Comparison of ENCODE assay signal across 8 mouse cellular contexts in the genomic region with DNA sequence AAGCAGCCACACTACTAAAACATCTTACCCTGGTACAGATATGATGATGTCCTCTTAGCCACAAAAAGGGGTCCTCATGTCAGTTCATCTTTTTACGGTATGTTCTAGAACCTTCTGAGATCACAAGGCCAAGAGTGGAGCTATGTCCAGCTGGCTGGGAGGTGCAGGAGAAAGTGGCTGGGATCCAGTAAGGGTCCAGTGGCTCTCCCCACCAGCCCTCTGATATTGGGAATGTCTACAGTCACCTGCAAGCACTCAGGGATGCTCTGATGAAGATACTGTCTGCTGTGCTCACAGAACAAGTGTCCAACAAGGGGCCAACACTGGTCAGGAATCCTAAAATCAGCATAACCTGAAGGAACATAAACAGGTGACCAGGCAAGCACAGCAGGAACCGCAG. TPM values are rescaled to one million over a fixed set of nuclear protein-coding genes. Genes with fewer than 3 reads are reported as not detected.
DNase-seq lines count a peak whose midpoint lies in the region; ATAC-seq and TF ChIP-seq lines count a peak whose summit lies in the region.

Gene Tollip (minus strand): TSS at position 101 of the 400 bp plus-strand sequence.

- TF ChIP-seq EP300 in MEL (IDR thresholded peaks at IDR 0.05; ENCODE audit: low read depth in 1 of 2, low read length in 2 of 2): no peak
- no peak for TF ChIP-seq EP300 in liver, embryonic 14.5 days (IDR thresholded peaks at IDR 0.05; ENCODE audit: low read depth)

- no peaks in the 10 kb centered on the region for H3K36me3 ChIP-seq in MEL (ENCODE audit: control insufficient read depth in 1 of 2, insufficient read depth in 2 of 2, low read length in 2 of 2)
- no peaks in the 10 kb centered on the region for H3K36me3 ChIP-seq in forebrain, embryonic 16.5 days (ENCODE audit: control insufficient read depth, insufficient read depth)
- H3K36me3 ChIP-seq in hindbrain, embryonic 13.5 days: no peaks in the 10 kb centered on the region
- no peaks in the 10 kb centered on the region for H3K36me3 ChIP-seq in liver, embryonic 14.5 days (replicated peaks; ENCODE audit: control insufficient read depth, insufficient read depth, low read depth)

- WGBS in forebrain, embryonic 16.5 days: 92% methylated on average over 2 of the region's 2 CpGs
- 94% methylated on average over 2 of the region's 2 CpGs for WGBS in hindbrain, embryonic 13.5 days
- WGBS in liver, embryonic 14.5 days (ENCODE audit: insufficient replicate concordance): 69% methylated on average over 2 of the region's 2 CpGs

- no peak for TF ChIP-seq POLR2A in MEL (IDR thresholded peaks at IDR 0.05; ENCODE audit: control insufficient read depth in 1 of 2, insufficient read depth in 1 of 2, low read depth in 1 of 2, low read length in 2 of 2, poor library complexity in 1 of 2)

- H3K4me1 ChIP-seq in MEL (ENCODE audit: control insufficient read depth in 1 of 2, insufficient read depth in 2 of 2, low read length in 2 of 2): no peaks in the 10 kb centered on the region
- no peaks in the 10 kb centered on the region for H3K4me1 ChIP-seq in forebrain, embryonic 16.5 days (replicated peaks; ENCODE audit: control insufficient read depth, insufficient read depth, low read length)
- H3K4me1 ChIP-seq in hindbrain, embryonic 13.5 days (replicated peaks): peaks cover under 1% of the 10 kb centered on the region; the same call in 1 of the 2 replicates
- H3K4me1 ChIP-seq in liver, embryonic 14.5 days (replicated peaks; ENCODE audit: control insufficient read depth in 2 of 2, insufficient read depth in 2 of 2, low read length in 1 of 2): no peaks in the 10 kb centered on the region

- DNase-seq in adrenal gland, adult 18-20 months (ENCODE audit: low spot score in 2 of 2): no peak
- no peak for DNase-seq in adrenal gland, adult (ENCODE audit: inconsistent age in 2 of 2, low spot score in 1 of 2)
- DNase-seq in MEL (ENCODE audit: low read depth, low spot score): no peak
- no peak for DNase-seq in liver, embryonic 14.5 days (ENCODE audit: low read depth in 3 of 3, low spot score in 3 of 3)
- DNase-seq in ovary, postnatal 14 days (ENCODE audit: low spot score): no peak
- DNase-seq in cerebellum, postnatal 10 days: no peak

- H3K27me3 ChIP-seq in MEL (ENCODE audit: control insufficient read depth in 1 of 2, insufficient read depth in 2 of 2, low read length in 2 of 2): peaks cover 4 to 16% of the 10 kb centered on the region in 2 experiments; a peak in 3 of 4 replicates
- no peaks in the 10 kb centered on the region for H3K27me3 ChIP-seq in forebrain, embryonic 16.5 days (replicated peaks; ENCODE audit: control insufficient read depth, insufficient read depth, low read length)
- H3K27me3 ChIP-seq in hindbrain, embryonic 13.5 days: no peaks in the 10 kb centered on the region
- peaks cover under 1% of the 10 kb centered on the region; the same call in 1 of the 2 replicates for H3K27me3 ChIP-seq in liver, embryonic 14.5 days (ENCODE audit: control insufficient read depth, insufficient read depth, low read length)

- no peak within 1 kb of the TSS for H3K27ac ChIP-seq in MEL (ENCODE audit: control insufficient read depth, low read depth, low read length)
- H3K27ac ChIP-seq in forebrain, embryonic 16.5 days (ENCODE audit: low read length): no peak within 1 kb of the TSS
- no peak within 1 kb of the TSS for H3K27ac ChIP-seq in hindbrain, embryonic 13.5 days
- H3K27ac ChIP-seq in liver, embryonic 14.5 days: no peak within 1 kb of the TSS

- no peak for ATAC-seq in forebrain, embryonic 16.5 days
- ATAC-seq in hindbrain, embryonic 13.5 days (ENCODE audit: low FRiP score): no peak
- no peak for ATAC-seq in liver, embryonic 14.5 days (ENCODE audit: insufficient read depth)

- no peak within 1 kb of the TSS for H3K4me2 ChIP-seq in forebrain, embryonic 16.5 days (ENCODE audit: low read length)
- H3K4me2 ChIP-seq in hindbrain, embryonic 13.5 days: no peak within 1 kb of the TSS
- no peak within 1 kb of the TSS for H3K4me2 ChIP-seq in liver, embryonic 14.5 days (ENCODE audit: low read depth)

- no peak within 1 kb of the TSS for H3K9ac ChIP-seq in MEL (ENCODE audit: control insufficient read depth, low read depth, low read length, poor library complexity, severe bottlenecking)
- H3K9ac ChIP-seq in forebrain, embryonic 16.5 days (replicated peaks; ENCODE audit: low read depth, low read length): no peak within 1 kb of the TSS
- no peak within 1 kb of the TSS for H3K9ac ChIP-seq in hindbrain, embryonic 13.5 days
- no peak within 1 kb of the TSS for H3K9ac ChIP-seq in liver, embryonic 14.5 days (replicated peaks)

- no peaks in the 10 kb centered on the region for H3K79me2 ChIP-seq in MEL (ENCODE audit: control insufficient read depth, insufficient read depth, low read length, poor library complexity)

- TF ChIP-seq RAD21 in MEL (IDR thresholded peaks at IDR 0.05; ENCODE audit: low read depth, low read length): no peak

- no peak within 1 kb of the TSS for H3K4me3 ChIP-seq in MEL (ENCODE audit: control insufficient read depth in 1 of 2, insufficient read depth in 1 of 2, low read depth in 2 of 2, low read length in 2 of 2)
- no peak within 1 kb of the TSS for H3K4me3 ChIP-seq in forebrain, embryonic 16.5 days (replicated peaks; ENCODE audit: low read length)
- no peak within 1 kb of the TSS for H3K4me3 ChIP-seq in hindbrain, embryonic 13.5 days
- H3K4me3 ChIP-seq in liver, embryonic 14.5 days (ENCODE audit: insufficient read depth in 1 of 2, low read depth in 2 of 2, low read length in 2 of 2): no peak within 1 kb of the TSS

- H3K9me3 ChIP-seq in MEL (replicated peaks; ENCODE audit: insufficient read depth, low read length): no peaks in the 10 kb centered on the region
- no peaks in the 10 kb centered on the region for H3K9me3 ChIP-seq in forebrain, embryonic 16.5 days (ENCODE audit: control insufficient read depth, low read length)
- no peaks in the 10 kb centered on the region for H3K9me3 ChIP-seq in hindbrain, embryonic 13.5 days
- no peaks in the 10 kb centered on the region for H3K9me3 ChIP-seq in liver, embryonic 14.5 days (ENCODE audit: control insufficient read depth, low read length)

- TF ChIP-seq CTCF in MEL (IDR thresholded peaks at IDR 0.05 in 2 of 3, conservative IDR thresholded peaks at IDR 0.05 in 1 of 3; ENCODE audit: control insufficient read depth in 1 of 3, insufficient read depth in 1 of 3, low read depth in 2 of 3, low read length in 3 of 3, poor library complexity in 1 of 3, severe bottlenecking in 1 of 3): no peak
- TF ChIP-seq CTCF in liver, embryonic 14.5 days (IDR thresholded peaks at IDR 0.05; ENCODE audit: low read depth): no peak

TF ChIP-seq in MEL, 35 proteins besides CTCF, POLR2A, EP300 and RAD21:
- no peak for TF ChIP-seq NELFE (IDR thresholded peaks at IDR 0.05; ENCODE audit: low read depth, low read length)
- no peak for TF ChIP-seq E2F4 (IDR thresholded peaks at IDR 0.05; ENCODE audit: borderline replicate concordance, low read depth, low read length)
- TF ChIP-seq UBTF (IDR thresholded peaks at IDR 0.05; ENCODE audit: borderline replicate concordance, insufficient read depth, low read depth, low read length): no peak
- no peak for TF ChIP-seq ELF1 (IDR thresholded peaks at IDR 0.05; ENCODE audit: low read depth, low read length)
- TF ChIP-seq MEF2A (IDR thresholded peaks at IDR 0.05; ENCODE audit: extremely low read depth, insufficient replicate concordance, low read depth, low read length, poor library complexity, severe bottlenecking): no peak
- no peak for TF ChIP-seq JUND (IDR thresholded peaks at IDR 0.05; ENCODE audit: low read depth, low read length)
- no peak for TF ChIP-seq MYC (IDR thresholded peaks at IDR 0.05; ENCODE audit: low read depth, low read length)
- no peak for TF ChIP-seq CHD2 (IDR thresholded peaks at IDR 0.05; ENCODE audit: low read length)
- TF ChIP-seq MAX (IDR thresholded peaks at IDR 0.05; ENCODE audit: low read length): no peak
- TF ChIP-seq MAFK (IDR thresholded peaks at IDR 0.05; ENCODE audit: borderline replicate concordance, low read depth, low read length): no peak
- no peak for TF ChIP-seq BHLHE40 (IDR thresholded peaks at IDR 0.05; ENCODE audit: borderline replicate concordance, low read depth, low read length)
- no peak for TF ChIP-seq USF1 (IDR thresholded peaks at IDR 0.05; ENCODE audit: low read depth, low read length)

RNA-seq across cellular contexts. Expression of gene Tollip, which starts in this region (rescaled TPM):
- 10 to 100 TPM; 57.0 to 57.8 TPM for total RNA-seq in adrenal gland, adult 18-20 months (2021)
- 33.3 and 35.6 TPM in 2 replicates for total RNA-seq in MEL (2012; rRNA removed)
- 10 to 100 TPM; 53.4 to 63.8 TPM for polyA plus RNA-seq in MEL (2012; ENCODE audit: insufficient read depth in 1 of 2, insufficient read length in 2 of 2, low read depth in 1 of 2, low replicate concordance in 2 of 2, missing spikeins in 1 of 2)
- polyA plus RNA-seq in forebrain, embryonic 16.5 days (2015; fragmentation: Nextera tagmentation; extraction: Ambion mirVana): 96.0 and 101 TPM in 2 replicates
- 70.1 and 72.9 TPM in 2 replicates for polyA plus RNA-seq in hindbrain, embryonic 13.5 days (2015; fragmentation: Nextera tagmentation; extraction: Ambion mirVana)
- polyA plus RNA-seq in liver, embryonic 14.5 days (2012; rRNA removed): 13.5 and 15.3 TPM in 2 replicates
- 18.0 and 19.7 TPM in 2 replicates for polyA plus RNA-seq in liver, embryonic 14.5 days (2014; fragmentation: Nextera tagmentation; extraction: Ambion mirVana)
